Mouse (Mus musculus): Measurements from ENCODE around the gene Eid1.
A peak's percentile ranks its signal among the peaks of the same experiment; 100 is the strongest.

Gene Eid1

DNA sequence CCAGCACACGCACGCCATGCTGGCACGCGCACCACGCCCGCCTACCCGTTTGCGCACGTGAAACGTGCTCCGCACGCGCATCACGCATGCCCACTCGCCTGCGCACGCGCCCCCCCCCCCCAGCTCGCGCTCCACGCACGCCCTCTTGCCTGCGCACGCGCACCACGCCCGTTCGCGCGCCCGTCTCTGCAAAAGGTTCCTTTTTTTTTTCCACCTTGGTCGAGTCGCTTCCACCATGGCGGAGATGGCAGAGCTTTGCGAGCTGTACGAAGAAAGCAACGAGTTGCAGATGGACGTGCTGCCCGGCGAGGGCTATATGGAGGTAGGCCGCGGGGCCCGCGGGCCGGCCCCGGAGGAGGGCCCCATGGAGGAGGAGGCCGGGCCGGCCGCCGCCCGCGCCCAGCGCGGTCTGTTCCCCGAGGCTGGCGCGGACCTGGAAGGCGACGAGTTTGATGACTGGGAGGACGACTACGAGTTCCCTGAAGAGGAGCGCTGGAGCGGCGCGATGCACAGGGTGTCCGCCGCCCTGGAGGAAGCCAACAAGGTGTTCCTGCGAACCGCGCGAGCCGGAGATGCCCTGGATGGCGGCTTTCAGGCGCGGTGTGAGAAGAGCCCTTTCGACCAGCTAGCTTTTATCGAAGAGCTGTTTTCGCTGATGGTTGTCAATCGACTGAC, at the start of gene Eid1:
TSS of gene Eid1 (plus strand) at position 139 of the 675 bp plus-strand sequence.
- peak; percentile 62 for DNase-seq (ENCODE audit: extremely low read depth, low read depth)

DNA sequence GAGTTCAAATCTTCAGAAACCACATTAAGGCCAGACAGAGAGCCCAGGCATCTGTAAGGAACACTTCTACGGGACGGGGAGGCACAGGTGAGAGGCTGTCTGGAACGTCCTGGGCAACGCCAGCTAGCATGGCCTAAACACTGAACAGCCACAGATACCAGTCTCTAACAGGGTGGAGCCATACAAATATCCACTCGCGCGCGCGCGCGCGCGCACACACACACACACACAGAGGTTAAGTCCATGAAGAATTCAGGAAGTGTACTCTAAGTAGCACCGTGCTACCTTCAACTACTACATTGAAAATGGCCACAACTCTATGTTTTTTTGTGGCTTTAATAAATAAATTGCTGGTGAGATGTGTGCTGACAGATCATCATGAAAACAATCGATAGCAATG, 49.7 kb upstream of the Eid1 start:
- peak; percentile 0 for DNase-seq (ENCODE audit: extremely low read depth, low read depth)

GRCm38 (mm10) chr2:125624127-125624685, 48.7 kb upstream of the Eid1 start:
- DNase-seq (ENCODE audit: extremely low read depth, low read depth): peak; percentile 49

GRCm38 (mm10) chr2:125624837-125625351, 48.0 kb upstream of the Eid1 start, which contains the start of gene Cep152:
Gene Cep152, minus strand, starts transcription at chr2:125625113.
- DNase-seq (ENCODE audit: extremely low read depth, low read depth): peak; percentile 95

DNA sequence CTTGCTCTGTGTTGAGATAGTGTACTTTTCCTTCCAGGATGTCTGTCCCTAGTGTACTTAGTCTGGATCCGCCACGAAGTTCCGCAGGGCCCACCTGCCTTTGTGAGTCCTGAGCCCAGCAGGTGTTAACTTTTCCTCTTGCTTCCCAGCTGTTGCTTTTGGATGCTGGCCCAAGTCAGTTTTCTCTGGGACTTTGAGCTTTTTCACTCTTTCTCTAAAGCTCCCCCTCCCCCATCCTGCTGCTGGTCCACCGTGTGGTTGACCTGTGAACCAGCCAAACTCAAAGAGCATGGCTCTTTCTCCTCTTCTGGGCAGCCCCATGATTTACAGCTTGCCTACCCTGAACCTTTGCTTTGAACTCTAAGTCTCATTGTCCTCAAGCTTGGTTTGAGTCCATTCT, 46.4 kb upstream of the Eid1 start:
- DNase-seq (ENCODE audit: extremely low read depth, low read depth): no peak

GRCm38 (mm10) chr2:125628487-125628886, 44.4 kb upstream of the Eid1 start:
- DNase-seq (ENCODE audit: extremely low read depth, low read depth): no peak

DNA sequence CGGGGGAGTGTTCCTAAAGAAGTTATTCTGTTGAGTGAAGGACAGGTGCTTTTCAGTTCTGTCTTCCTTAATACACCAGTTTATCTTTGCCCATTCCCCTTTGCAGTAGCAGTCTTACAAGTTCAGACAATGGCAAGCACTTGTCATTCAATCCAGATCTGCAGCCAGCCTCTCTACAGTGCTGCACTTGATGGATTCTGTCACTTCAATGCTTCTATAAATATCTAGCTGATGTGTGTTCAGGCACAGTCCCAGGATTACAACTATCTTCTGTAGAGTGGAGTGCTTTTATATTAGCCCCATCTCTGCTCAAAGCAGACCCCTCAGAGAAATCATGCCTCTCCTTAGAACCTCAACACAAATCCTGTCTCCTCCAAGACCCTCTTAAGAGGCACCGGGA, 42.9 kb upstream of the Eid1 start:
- DNase-seq (ENCODE audit: extremely low read depth, low read depth): no peak

GRCm38 (mm10) chr2:125637331-125637730, 35.6 kb upstream of the Eid1 start:
- no peak for DNase-seq (ENCODE audit: extremely low read depth, low read depth)

- DNase-seq (ENCODE audit: extremely low read depth, low read depth): no peak
Observed at GRCm38 (mm10) chr2:125644912-125645311, 28.0 kb upstream of the Eid1 start.

- no peak for DNase-seq (ENCODE audit: extremely low read depth, low read depth)
Observed at GRCm38 (mm10) chr2:125650038-125650437, 22.9 kb upstream of the Eid1 start.

DNA sequence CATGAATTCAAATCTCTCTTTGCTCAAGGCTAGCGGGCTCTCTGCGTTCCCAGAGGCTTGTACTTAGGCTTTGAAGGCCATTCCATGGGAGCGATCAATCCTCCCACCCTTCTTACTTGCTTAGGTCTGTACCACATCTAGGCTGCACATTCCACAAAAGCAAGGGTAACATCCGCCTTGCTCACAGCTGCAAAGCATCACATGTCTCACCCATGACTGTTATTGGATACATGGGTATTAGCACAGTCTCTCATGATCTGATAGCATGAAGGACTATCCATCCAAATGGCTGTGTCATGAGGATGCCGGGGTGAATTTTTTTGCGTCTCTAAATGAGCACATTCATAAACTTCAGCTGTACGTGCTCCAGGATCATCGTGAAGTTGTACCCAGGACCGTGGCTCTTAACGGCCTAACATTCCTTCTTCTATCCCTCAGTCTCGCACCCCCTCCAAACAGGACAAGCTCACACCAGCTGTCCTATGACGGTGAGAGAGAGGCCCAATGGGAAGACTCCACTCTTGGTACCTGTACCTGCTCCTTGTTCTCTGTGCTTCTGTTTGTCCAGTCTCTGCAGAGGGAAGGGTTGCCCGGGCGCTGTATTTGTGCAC, 22.0 kb upstream of the Eid1 start:
- DNase-seq (ENCODE audit: extremely low read depth, low read depth): no peak

GRCm38 (mm10) chr2:125651563-125651962, 21.3 kb upstream of the Eid1 start:
- DNase-seq (ENCODE audit: extremely low read depth, low read depth): no peak

DNA sequence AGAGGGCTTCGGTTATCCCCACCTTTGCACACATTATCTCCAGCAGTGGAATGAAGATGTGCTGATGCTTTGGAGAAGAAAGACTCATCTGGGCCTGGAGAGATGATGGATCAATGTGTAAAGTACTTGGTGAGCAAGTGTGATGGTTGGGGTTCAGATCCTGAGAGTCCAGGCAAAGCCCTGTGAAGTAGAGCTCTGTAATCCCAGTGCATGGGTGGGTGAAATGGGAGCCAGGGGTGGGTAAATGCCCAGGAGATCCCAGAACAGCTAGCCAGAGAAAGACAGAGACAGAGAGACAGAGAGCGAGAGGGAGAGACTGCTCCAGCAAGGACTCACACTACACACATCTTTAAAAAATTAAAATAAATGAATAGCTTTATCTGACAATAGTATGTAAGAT, 19.6 kb upstream of the Eid1 start:
- no peak for DNase-seq (ENCODE audit: extremely low read depth, low read depth)

DNA sequence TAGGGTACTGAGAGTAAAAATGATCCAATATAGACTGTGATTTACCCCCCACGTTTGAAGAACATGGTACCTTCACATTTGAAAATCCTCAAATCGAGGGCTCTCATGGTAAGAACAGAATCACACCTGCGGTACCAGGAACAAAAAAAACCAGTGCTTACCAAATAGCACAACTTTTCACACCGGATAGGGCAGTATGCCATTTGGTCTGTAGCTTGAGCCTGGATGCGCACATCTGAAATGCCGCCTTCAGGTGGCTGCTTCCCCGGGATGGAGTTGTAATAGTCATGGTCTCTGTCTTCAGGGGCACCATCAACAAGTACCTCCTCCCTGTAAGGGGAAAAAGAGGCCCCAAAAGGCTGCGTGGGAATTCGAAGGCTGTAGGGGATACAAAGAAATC, 17.5 kb upstream of the Eid1 start:
- DNase-seq (ENCODE audit: extremely low read depth, low read depth): no peak

DNA sequence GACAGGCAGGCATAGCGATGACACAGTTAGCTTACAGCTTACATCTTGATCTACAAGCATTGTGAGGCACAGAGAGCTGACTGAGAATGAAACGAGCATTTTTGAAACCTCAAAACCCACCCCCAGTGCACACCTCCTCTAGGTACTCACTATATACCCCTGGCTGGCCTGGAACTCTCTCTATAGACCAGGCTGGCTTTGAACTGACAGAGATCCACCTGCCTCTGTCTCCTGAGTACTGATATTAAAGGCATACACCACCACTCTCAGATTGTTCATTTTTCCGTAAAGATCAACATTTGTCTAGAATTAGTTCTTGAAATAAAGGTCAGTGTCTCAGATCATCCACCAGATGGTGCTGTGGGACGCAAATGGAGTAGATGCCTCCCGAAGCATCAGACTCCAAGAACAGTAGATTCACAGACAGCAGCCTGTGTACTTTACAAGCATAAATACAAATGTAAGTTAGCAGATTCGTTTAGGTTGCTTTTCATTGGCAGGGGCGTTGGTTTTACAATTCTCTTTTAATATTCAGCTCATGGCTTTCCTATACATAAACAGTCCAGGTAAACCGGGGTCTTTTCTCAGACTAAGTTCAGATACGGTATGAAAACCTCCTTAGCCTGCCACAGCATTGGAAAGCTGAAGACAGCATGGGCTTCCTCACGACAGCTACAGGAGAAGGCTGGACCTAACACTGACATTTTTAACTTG, 12.9 kb upstream of the Eid1 start:
- peak; percentile 39 for DNase-seq (ENCODE audit: extremely low read depth, low read depth)

DNA sequence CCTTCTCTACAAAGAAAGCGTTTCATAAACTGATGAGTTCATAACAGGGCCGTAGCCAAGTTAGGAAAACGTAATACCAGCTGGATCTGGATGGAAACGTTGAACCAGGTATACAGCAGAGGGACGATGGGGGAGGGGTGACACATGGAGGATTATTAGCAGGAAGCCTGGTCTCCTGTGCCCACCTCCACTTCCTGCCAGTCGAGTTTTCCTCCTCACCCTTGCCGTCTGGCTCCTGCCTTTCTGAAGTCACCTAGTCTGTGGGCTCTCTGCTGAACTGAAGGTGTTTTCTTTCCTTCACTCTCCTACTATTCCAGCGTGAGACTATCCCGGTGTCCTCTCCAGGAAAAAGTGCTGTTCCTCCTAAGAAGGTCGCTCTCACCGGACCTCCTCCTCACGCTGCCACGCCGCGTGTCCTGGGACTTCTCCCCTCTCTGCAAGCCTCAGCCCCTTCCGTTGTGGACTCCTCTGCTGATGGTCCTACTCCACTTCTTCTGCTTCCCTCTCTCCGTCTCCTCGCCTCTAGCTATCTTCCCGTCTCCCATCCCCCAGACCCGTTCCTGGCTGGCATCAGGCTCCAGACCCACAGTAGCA, 12.3 kb upstream of the Eid1 start:
- no peak for DNase-seq (ENCODE audit: extremely low read depth, low read depth)

- no peak for DNase-seq (ENCODE audit: extremely low read depth, low read depth)
Observed at GRCm38 (mm10) chr2:125661156-125661555, 11.7 kb upstream of the Eid1 start.

DNA sequence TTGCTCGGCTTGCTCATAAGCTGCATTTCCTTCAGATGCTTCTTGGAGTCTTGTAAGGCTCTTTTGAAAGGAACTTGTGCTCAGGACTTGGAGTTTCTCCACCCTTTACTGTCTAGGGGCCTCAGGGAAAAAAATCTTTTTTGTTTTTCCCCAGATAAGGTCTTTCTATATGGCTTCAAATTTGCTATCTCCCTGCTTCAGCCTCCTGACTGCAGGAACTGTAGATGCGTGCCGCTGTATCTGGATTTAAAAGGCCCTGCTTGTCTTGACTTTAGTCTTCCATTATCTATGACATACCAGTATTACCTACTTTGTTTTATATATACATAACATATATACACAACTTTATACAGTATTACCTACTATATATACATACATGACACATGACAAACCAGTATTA, 10.4 kb upstream of the Eid1 start:
- no peak for DNase-seq (ENCODE audit: extremely low read depth, low read depth)

- DNase-seq (ENCODE audit: extremely low read depth, low read depth): no peak
Observed at GRCm38 (mm10) chr2:125665213-125665612, 7.7 kb upstream of the Eid1 start.

DNA sequence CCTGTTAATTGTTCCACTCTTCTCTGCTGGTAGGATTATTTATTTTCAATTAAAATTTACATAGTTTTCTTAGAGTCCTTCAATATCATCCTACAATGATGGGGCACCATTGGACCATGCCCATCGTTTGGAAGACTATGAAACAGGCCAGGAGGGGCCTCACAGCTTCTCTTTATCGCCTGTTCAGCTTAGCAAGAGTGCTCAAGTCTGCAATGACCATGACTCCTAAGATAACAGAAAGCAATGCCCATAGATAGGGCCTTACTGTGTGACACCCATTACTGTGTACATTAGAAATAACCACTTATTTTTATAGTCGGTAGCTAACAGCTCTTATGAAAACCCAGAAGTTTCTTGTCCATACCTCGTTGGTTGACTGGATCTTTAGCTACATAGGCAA, 7.0 kb upstream of the Eid1 start:
- no peak for DNase-seq (ENCODE audit: extremely low read depth, low read depth)

DNA sequence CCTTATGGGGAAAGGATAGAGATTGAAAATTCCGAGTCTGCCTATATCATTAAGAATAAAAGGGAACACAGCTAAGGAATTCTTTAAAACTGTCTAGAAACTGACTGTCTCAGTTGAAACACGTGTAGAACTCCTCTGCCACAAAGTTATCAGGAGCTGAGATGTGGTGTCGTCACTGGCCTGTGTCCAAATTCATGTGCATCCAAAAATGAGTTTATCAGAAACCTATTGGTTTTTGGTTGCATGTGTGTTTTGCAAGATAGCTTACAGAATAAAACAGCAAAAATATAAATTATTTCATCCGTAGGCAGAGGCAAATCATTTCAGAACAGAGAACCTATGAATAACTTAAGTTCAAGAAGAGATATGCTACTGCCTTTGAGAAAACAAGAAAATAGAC, 6.2 kb upstream of the Eid1 start:
- peak; percentile 54 for DNase-seq (ENCODE audit: extremely low read depth, low read depth)

GRCm38 (mm10) chr2:125667184-125667583, 5.7 kb upstream of the Eid1 start:
- peak; percentile 60 for DNase-seq (ENCODE audit: extremely low read depth, low read depth)

All from MEL-GATA-1-ER (cell line).